Mouse (Mus musculus): ENCODE results near the gene Chchd5. TPM values are rescaled to one million over a fixed set of nuclear protein-coding genes. Genes with fewer than 3 reads are reported as not detected.
A peak's percentile ranks its signal among the peaks of the same experiment; 100 is the strongest.

Gene Chchd5
- polyA plus RNA-seq (2012; rRNA removed), result 16.7 and 17.2 TPM in 2 replicates

DNA sequence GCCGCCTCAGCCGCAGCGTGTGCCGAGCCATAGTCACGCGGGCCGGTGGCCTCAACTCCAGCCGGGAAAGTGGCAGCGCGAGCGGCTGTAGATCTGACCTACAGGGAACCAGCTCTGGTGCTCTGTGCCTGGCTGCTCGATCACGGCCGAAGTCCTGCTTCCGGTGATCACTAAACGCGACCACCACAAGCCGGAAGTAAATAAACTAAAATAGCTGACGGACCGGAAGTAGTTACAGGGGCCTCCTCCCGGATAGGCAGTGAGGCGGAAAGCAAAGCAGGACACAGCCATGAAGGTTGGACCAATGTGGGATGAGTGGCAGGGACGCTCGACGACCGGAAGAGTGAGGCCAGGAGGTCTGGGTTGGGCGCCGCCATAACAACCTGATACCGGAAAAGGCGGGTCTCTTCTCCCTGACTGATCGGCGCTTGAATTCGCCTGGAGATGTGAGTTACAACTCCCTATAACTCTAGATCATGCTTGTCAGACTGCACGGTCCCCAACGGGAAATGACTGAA lies at the start of gene Chchd5:
TSS of gene Chchd5 (plus strand) at position 289 of the 518 bp plus-strand sequence.
- Histone ChIP-seq H3K4me1 (ENCODE audit: control insufficient read depth, insufficient read depth, low read length) (peaks cover 9% of the 10 kb centered on the region), H3K27ac (ENCODE audit: control insufficient read depth, insufficient read depth, low read depth, low read length) (peak within 1 kb of the TSS; percentile 61), H3K36me3 (ENCODE audit: control insufficient read depth, insufficient read depth, low read length) (peaks cover 2% of the 10 kb centered on the region), H3K27me3 (ENCODE audit: control insufficient read depth, insufficient read depth, low read length) (no peaks in the 10 kb centered on the region), H3K4me3 (ENCODE audit: control insufficient read depth, low read depth, low read length) (peak within 1 kb of the TSS; percentile 86)
- peak; percentile 82 for TF ChIP-seq POLR2A (IDR thresholded peaks at IDR 0.05; ENCODE audit: control insufficient read depth, low read depth, low read length)
- no peak for TF ChIP-seq CTCF (IDR thresholded peaks at IDR 0.05; ENCODE audit: control insufficient read depth, insufficient read depth, insufficient replicate concordance, low read depth, low read length)

DNA sequence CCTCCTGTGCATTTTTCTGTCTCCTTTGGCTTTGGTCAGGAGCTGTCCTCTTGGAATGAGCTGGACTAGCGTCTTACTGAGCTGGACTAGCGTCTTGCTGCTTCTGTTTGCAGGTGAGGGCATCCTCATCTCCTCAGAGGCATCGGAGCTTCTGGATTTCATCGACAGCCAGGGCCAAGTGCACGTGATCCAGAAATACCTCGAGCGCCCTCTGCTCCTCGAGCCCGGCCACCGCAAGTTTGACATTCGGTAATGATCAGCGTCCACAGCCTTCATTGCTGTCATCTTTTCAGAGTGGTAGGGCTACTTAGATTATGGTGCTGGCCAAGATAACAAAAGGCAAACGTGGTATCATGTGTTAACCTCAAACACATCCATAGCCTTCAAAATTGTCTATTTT lies 48.4 kb upstream of the Chchd5 start:
- Histone ChIP-seq H3K27ac (ENCODE audit: control insufficient read depth, insufficient read depth, low read depth, low read length) (no peak overlapping the region), H3K27me3 (ENCODE audit: control insufficient read depth, insufficient read depth, low read length) (no peaks in the 10 kb centered on the region), H3K4me3 (ENCODE audit: control insufficient read depth, low read depth, low read length) (no peak overlapping the region), H3K4me1 (ENCODE audit: control insufficient read depth, insufficient read depth, low read length) (peaks cover 8% of the 10 kb centered on the region), H3K36me3 (ENCODE audit: control insufficient read depth, insufficient read depth, low read length) (no peaks in the 10 kb centered on the region)
- TF ChIP-seq POLR2A (IDR thresholded peaks at IDR 0.05; ENCODE audit: control insufficient read depth, low read depth, low read length) (no peak), CTCF (IDR thresholded peaks at IDR 0.05; ENCODE audit: control insufficient read depth, insufficient read depth, insufficient replicate concordance, low read depth, low read length) (peak; percentile 11; the same call in 1 of the 2 replicates)

DNA sequence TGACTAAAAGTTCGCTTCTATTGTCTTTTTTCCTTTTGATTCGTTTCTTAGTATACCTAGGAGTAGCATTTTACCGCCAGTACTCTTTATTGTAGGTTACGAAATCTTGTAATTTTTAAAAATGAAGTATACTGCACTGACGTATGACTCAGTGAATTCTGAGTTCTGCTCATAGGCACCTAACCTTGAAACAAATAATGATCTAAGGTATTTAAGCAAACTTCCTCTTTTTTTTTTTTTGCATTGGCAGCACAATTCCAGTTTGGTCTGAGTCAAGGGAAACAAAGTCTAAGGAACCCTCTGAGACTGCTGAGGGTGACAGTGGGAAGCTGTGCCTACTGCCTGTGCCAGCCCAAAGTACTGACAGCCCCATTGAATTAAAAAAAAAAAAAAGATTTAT lies 46.0 kb upstream of the Chchd5 start:
- Histone ChIP-seq H3K27me3 (ENCODE audit: control insufficient read depth, insufficient read depth, low read length) (no peaks in the 10 kb centered on the region), H3K36me3 (ENCODE audit: control insufficient read depth, insufficient read depth, low read length) (no peaks in the 10 kb centered on the region), H3K4me3 (ENCODE audit: control insufficient read depth, low read depth, low read length) (no peak overlapping the region), H3K27ac (ENCODE audit: control insufficient read depth, insufficient read depth, low read depth, low read length) (no peak overlapping the region), H3K4me1 (ENCODE audit: control insufficient read depth, insufficient read depth, low read length) (peaks cover 8% of the 10 kb centered on the region)
- TF ChIP-seq CTCF (IDR thresholded peaks at IDR 0.05; ENCODE audit: control insufficient read depth, insufficient read depth, insufficient replicate concordance, low read depth, low read length), result no peak
- no peak for TF ChIP-seq POLR2A (IDR thresholded peaks at IDR 0.05; ENCODE audit: control insufficient read depth, low read depth, low read length)

DNA sequence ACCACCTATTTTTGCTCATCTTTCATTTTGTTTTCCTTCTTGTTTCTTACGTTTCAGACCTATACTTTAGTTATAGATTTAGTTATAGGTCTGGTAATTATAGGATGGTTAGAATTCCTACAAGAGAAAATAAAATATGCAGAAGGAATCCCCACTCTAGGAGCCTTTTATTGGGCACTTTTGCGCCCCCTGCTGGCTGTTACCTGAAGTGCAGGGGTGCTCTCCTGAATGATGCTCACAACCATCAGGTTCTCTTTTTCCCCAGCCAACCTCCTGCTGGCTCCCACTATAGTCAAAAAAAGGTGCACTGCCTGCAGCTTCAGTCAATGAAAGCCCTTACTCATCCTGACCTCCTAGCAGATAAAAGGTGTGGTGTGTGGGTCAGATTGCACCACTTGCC lies 44.5 kb upstream of the Chchd5 start:
- Histone ChIP-seq H3K4me3 (ENCODE audit: control insufficient read depth, low read depth, low read length) (no peak overlapping the region), H3K36me3 (ENCODE audit: control insufficient read depth, insufficient read depth, low read length) (no peaks in the 10 kb centered on the region), H3K27ac (ENCODE audit: control insufficient read depth, insufficient read depth, low read depth, low read length) (no peak overlapping the region), H3K4me1 (ENCODE audit: control insufficient read depth, insufficient read depth, low read length) (peaks cover 8% of the 10 kb centered on the region), H3K27me3 (ENCODE audit: control insufficient read depth, insufficient read depth, low read length) (no peaks in the 10 kb centered on the region)
- TF ChIP-seq CTCF (IDR thresholded peaks at IDR 0.05; ENCODE audit: control insufficient read depth, insufficient read depth, insufficient replicate concordance, low read depth, low read length) (peak; percentile 75), POLR2A (IDR thresholded peaks at IDR 0.05; ENCODE audit: control insufficient read depth, low read depth, low read length) (no peak)

DNA sequence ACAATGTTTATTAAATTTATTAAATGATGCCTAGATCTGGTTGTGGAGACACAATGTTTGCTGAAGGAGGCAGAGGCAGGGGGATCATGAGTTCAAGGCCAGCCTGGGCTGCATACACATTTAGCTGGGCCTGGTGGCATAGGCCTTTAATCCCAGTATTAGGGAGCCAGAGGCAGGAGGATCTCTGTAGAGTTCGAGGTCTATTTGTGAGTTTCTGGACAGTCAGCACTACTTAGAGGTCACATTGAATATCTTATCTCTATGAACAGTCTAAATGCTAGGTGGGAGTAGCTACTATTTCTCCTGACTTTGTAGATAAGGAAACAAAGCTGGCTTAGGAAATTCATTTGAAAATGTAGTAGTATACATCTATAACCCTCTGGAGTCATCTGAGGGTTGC lies 42.0 kb upstream of the Chchd5 start:
- no peak overlapping the region for H3K27ac ChIP-seq (ENCODE audit: control insufficient read depth, insufficient read depth, low read depth, low read length)
- TF ChIP-seq CTCF (IDR thresholded peaks at IDR 0.05; ENCODE audit: control insufficient read depth, insufficient read depth, insufficient replicate concordance, low read depth, low read length) (no peak), POLR2A (IDR thresholded peaks at IDR 0.05; ENCODE audit: control insufficient read depth, low read depth, low read length) (no peak)
- no peaks in the 10 kb centered on the region for H3K36me3 ChIP-seq (ENCODE audit: control insufficient read depth, insufficient read depth, low read length)
- H3K27me3 ChIP-seq (ENCODE audit: control insufficient read depth, insufficient read depth, low read length), result no peaks in the 10 kb centered on the region
- no peaks in the 10 kb centered on the region for H3K4me1 ChIP-seq (ENCODE audit: control insufficient read depth, insufficient read depth, low read length)
- no peak overlapping the region for H3K4me3 ChIP-seq (ENCODE audit: control insufficient read depth, low read depth, low read length)

DNA sequence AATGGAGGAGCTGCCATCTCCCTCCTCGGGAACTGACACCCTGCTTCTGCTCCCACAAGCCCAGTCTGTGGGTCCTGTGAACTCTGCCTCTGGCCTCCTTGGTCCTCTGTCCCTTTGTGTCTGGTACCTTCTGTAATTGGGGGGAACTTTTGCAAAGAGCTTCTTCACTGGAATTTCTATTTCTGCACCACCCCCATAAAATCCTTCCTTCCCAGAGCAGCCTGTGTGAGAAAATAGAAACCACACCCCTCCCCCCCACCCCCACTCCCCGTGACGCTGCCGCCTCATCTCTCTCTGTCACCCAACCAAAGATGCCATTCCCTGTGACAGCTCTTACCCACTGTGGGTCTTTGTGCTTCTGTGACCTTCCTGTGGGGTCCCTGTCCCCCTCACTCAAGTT lies 39.1 kb upstream of the Chchd5 start:
- Histone ChIP-seq H3K27ac (ENCODE audit: control insufficient read depth, insufficient read depth, low read depth, low read length) (no peak overlapping the region), H3K27me3 (ENCODE audit: control insufficient read depth, insufficient read depth, low read length) (no peaks in the 10 kb centered on the region), H3K4me3 (ENCODE audit: control insufficient read depth, low read depth, low read length) (no peak overlapping the region), H3K4me1 (ENCODE audit: control insufficient read depth, insufficient read depth, low read length) (no peaks in the 10 kb centered on the region), H3K36me3 (ENCODE audit: control insufficient read depth, insufficient read depth, low read length) (no peaks in the 10 kb centered on the region)
- TF ChIP-seq CTCF (IDR thresholded peaks at IDR 0.05; ENCODE audit: control insufficient read depth, insufficient read depth, insufficient replicate concordance, low read depth, low read length) (no peak), POLR2A (IDR thresholded peaks at IDR 0.05; ENCODE audit: control insufficient read depth, low read depth, low read length) (no peak)

DNA sequence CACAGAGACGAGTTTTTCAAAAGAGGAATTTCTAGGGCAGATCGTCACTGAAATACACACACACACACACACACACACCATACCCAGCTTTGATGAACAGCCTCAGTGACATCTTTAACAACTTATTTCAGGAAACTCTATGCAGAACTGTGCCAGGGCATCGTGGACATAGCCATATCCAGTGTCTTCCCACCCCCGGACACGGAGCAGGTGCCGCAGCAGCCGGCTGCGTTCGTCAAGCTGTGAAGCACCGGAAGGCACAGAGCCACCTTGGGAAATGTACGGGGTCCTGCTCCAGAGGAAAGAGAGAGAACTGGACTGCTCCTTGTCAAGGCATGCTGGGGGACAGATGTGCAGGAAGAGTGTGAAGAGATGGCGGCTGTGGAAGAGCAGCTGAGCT lies 36.7 kb upstream of the Chchd5 start:
- Histone ChIP-seq H3K27me3 (ENCODE audit: control insufficient read depth, insufficient read depth, low read length) (no peaks in the 10 kb centered on the region), H3K36me3 (ENCODE audit: control insufficient read depth, insufficient read depth, low read length) (no peaks in the 10 kb centered on the region), H3K27ac (ENCODE audit: control insufficient read depth, insufficient read depth, low read depth, low read length) (no peak overlapping the region), H3K4me3 (ENCODE audit: control insufficient read depth, low read depth, low read length) (no peak overlapping the region), H3K4me1 (ENCODE audit: control insufficient read depth, insufficient read depth, low read length) (no peaks in the 10 kb centered on the region)
- TF ChIP-seq CTCF (IDR thresholded peaks at IDR 0.05; ENCODE audit: control insufficient read depth, insufficient read depth, insufficient replicate concordance, low read depth, low read length) (no peak), POLR2A (IDR thresholded peaks at IDR 0.05; ENCODE audit: control insufficient read depth, low read depth, low read length) (no peak)
